Mouse (Mus musculus) megakaryocyte, embryonic 14.5 days (primary cell): ENCODE data around the gene Zkscan17.

ENCODE experiments used
- FLI1 ChIP-seq: IDR thresholded peaks from 2 replicates; pipeline ENCODE4 v1.6.1; 2012; ENCODE audit warnings: low read length, inconsistent platforms, mixed read lengths
- GATA1 ChIP-seq: IDR thresholded peaks from 3 replicates; pipeline ENCODE4 v1.6.1; 2012; ENCODE audit warnings: mixed read lengths, low read length, inconsistent platforms, borderline replicate concordance

DNA sequence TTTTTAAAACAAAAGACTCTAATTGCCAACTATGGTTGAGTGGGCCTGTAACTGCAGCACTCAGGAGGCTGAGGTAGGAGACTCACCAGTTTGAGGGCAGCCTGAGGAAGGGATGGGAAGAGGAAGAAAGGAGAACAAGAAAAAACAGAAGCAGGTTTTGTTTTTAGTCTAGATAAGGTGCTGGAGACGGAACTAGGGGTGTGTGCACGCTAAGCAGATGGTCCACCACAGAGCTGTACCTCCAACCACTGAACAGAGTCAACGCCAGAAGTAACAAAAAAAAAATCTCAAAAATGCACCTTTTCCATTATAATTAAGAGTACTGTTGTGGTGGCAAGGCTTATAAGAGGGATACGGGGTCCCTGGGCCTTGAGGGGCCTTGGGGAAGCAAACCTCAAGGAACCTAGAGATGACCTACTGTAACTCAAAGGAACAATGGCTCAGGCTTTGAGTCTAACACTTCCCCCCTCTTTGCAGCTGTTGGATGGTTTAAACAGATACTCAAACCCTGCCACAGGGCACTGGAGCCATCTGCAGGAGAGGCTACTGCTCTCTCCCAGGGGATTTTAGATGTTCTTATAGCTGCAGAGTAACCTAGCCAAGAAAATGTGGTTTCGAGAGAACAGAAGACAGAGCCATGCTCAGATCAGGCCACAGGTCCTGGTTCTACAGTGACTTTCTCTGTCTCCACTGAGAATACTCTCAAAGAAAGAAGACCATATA lies 24.4 kb downstream of the Zkscan17 start:
- no peak for TF ChIP-seq FLI1
- no peak for TF ChIP-seq GATA1
